In the genomic region with DNA sequence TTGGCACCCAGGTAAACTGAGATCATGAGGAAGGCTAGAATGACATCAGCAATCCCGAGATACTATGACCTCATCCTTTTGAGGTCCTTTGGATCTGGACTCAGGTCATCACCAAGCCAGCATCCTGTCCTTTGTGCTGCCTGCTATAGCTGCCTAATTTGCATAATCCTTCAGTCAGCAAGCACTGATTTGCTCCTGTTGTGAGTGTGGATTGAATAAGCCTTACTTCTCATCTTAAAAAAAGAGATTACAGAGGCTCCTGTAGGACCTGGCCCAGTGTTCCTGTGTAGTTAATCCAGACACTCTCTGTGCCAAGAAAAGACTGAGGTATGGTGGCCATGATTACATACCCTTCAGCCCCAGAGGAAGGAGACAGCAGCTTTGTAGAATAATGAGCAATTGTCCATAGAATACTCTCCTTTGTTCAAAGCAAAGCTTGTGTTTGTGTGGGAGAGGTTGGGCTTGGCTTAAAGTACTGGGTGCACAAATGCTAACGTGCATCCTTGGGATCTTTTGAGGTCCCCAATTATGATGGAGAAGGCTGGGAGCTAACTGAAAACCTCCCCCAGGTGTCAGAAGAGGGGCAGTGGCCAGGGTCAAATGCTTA, we compare ENCODE assay signal across 14 mouse cellular contexts. TPM values are rescaled to one million over a fixed set of nuclear protein-coding genes. Genes with fewer than 3 reads are reported as not detected.
A peak's percentile ranks its signal among the peaks of the same experiment; 100 is the strongest.
DNase-seq lines count a peak whose midpoint lies in the region; ATAC-seq and TF ChIP-seq lines count a peak whose summit lies in the region.
"Had no signal": no experiment of that assay in that cellular context is flagged by ENCODE, and none has a peak within 500 bp of the region (broad histone marks: within the 10 kb centered on the region; RNA-seq: fewer than 3 reads in every experiment).

No protein-coding gene starts in this region.

- TF ChIP-seq POLR2A in ES-Bruce4 (IDR thresholded peaks at IDR 0.05; ENCODE audit: insufficient read depth, low read length) = no peak

- no peak overlapping the region for H3K4me3 ChIP-seq in ES-Bruce4 (ENCODE audit: low read depth, low read length)
- H3K4me3 ChIP-seq in forebrain, embryonic 14.5 days (ENCODE audit: low read depth, low read length) = no peak overlapping the region
- no peak overlapping the region for H3K4me3 ChIP-seq in hindbrain, postnatal 0 days (ENCODE audit: low read length)
- H3K4me3 ChIP-seq in kidney, embryonic 16.5 days (ENCODE audit: low read length) = no peak overlapping the region
- H3K4me3 ChIP-seq: liver, embryonic 12.5 days; lung, embryonic 15.5 days had no signal

- ATAC-seq in forebrain, embryonic 14.5 days = peak; percentile 54; the same call in 1 of the 2 replicates
- no peak for ATAC-seq in hindbrain, postnatal 0 days
- no peak for ATAC-seq in kidney, embryonic 16.5 days (ENCODE audit: low FRiP score, low TSS enrichment)
- ATAC-seq in erythroblast, adult 5-6 weeks (replicated peaks; ENCODE audit: low FRiP score, poor library complexity, severe bottlenecking) = no peak
- ATAC-seq: activated CD4-positive, CD25-positive, alpha-beta regulatory T cell, adult 4 months; liver, embryonic 12.5 days had no signal

- TF ChIP-seq EP300 in ES-Bruce4 (IDR thresholded peaks at IDR 0.05; ENCODE audit: insufficient read depth, low read depth, low read length) = 0 out of 2 replicates have a peak, but pooled peaks have one; percentile 42

- H3K27ac ChIP-seq in ES-Bruce4 (ENCODE audit: insufficient read depth, low read length) = peak overlapping the region; percentile 54
- H3K27ac ChIP-seq in forebrain, embryonic 14.5 days (ENCODE audit: low read depth, low read length) = peak overlapping the region; percentile 74; the same call in 1 of the 2 replicates
- no peak overlapping the region for H3K27ac ChIP-seq in hindbrain, postnatal 0 days
- H3K27ac ChIP-seq in kidney, embryonic 16.5 days (ENCODE audit: low read length) = no peak overlapping the region
- H3K27ac ChIP-seq: liver, embryonic 12.5 days; lung, embryonic 15.5 days had no signal

- DNase-seq in R1 (ENCODE audit: low read depth, low spot score) = peak; percentile 55
- peak; percentile 75 for DNase-seq in forebrain, embryonic 14.5 days (ENCODE audit: low spot score)
- DNase-seq in hindbrain, postnatal 0 days (ENCODE audit: low spot score) = peak; percentile 19
- no peak for DNase-seq in cerebellum, adult 11-12 months
- DNase-seq: cerebellum, postnatal 36 days; kidney, adult 2 months; kidney, postnatal 4 days; layer of hippocampus, postnatal 36 days had no signal

- no peaks in the 10 kb centered on the region for H3K4me1 ChIP-seq in ES-Bruce4 (ENCODE audit: control insufficient read depth, insufficient read depth, low read length)
- H3K4me1 ChIP-seq in forebrain, embryonic 14.5 days (ENCODE audit: control insufficient read depth, insufficient read depth, low read length) = peaks cover 9% of the 10 kb centered on the region; the same call in 1 of the 2 replicates
- no peaks in the 10 kb centered on the region for H3K4me1 ChIP-seq in hindbrain, postnatal 0 days (ENCODE audit: insufficient read depth, low read length)
- H3K4me1 ChIP-seq in kidney, embryonic 16.5 days (ENCODE audit: insufficient read depth, low read length) = no peaks in the 10 kb centered on the region
- H3K4me1 ChIP-seq: liver, embryonic 12.5 days; lung, embryonic 15.5 days had no signal

- no peaks in the 10 kb centered on the region for H3K36me3 ChIP-seq in ES-Bruce4 (ENCODE audit: control insufficient read depth, insufficient read depth, low read length, poor library complexity, severe bottlenecking)
- no peaks in the 10 kb centered on the region for H3K36me3 ChIP-seq in forebrain, embryonic 14.5 days (ENCODE audit: control insufficient read depth, insufficient read depth, low read length)
- no peaks in the 10 kb centered on the region for H3K36me3 ChIP-seq in hindbrain, postnatal 0 days (ENCODE audit: insufficient read depth, low read length)
- H3K36me3 ChIP-seq in kidney, embryonic 16.5 days (ENCODE audit: insufficient read depth, low read length) = no peaks in the 10 kb centered on the region
- H3K36me3 ChIP-seq: liver, embryonic 12.5 days; lung, embryonic 15.5 days had no signal

- no peak overlapping the region for H3K4me2 ChIP-seq in forebrain, embryonic 14.5 days (ENCODE audit: low read length)
- no peak overlapping the region for H3K4me2 ChIP-seq in hindbrain, postnatal 0 days (ENCODE audit: low read depth, low read length)
- no peak overlapping the region for H3K4me2 ChIP-seq in kidney, embryonic 16.5 days (replicated peaks; ENCODE audit: low read depth, low read length)
- H3K4me2 ChIP-seq: liver, embryonic 12.5 days; lung, embryonic 15.5 days had no signal

- WGBS in forebrain, embryonic 14.5 days = 1% methylated on average over 2 of the region's 2 CpGs
- WGBS in hindbrain, postnatal 0 days = 22% methylated on average over 2 of the region's 2 CpGs
- 44% methylated on average over 2 of the region's 2 CpGs for WGBS in kidney, embryonic 16.5 days

- TF ChIP-seq CTCF in ES-Bruce4 (IDR thresholded peaks at IDR 0.05; ENCODE audit: low read depth, low read length) = no peak
- no peak for TF ChIP-seq CTCF in hindbrain, postnatal 0 days (IDR thresholded peaks at IDR 0.05; ENCODE audit: low read depth)

- H3K27me3 ChIP-seq in ES-Bruce4 (ENCODE audit: control insufficient read depth, insufficient read depth, low read length, poor library complexity, severe bottlenecking) = no peaks in the 10 kb centered on the region
- no peaks in the 10 kb centered on the region for H3K27me3 ChIP-seq in forebrain, embryonic 14.5 days (replicated peaks; ENCODE audit: control insufficient read depth, insufficient read depth, low read length)
- H3K27me3 ChIP-seq in hindbrain, postnatal 0 days (ENCODE audit: insufficient read depth, low read length) = no peaks in the 10 kb centered on the region
- no peaks in the 10 kb centered on the region for H3K27me3 ChIP-seq in kidney, embryonic 16.5 days (ENCODE audit: insufficient read depth, low read length)
- H3K27me3 ChIP-seq: liver, embryonic 12.5 days; lung, embryonic 15.5 days had no signal

- no peaks in the 10 kb centered on the region for H3K9me3 ChIP-seq in ES-Bruce4 (replicated peaks; ENCODE audit: control insufficient read depth, insufficient read depth, low read length, poor library complexity, severe bottlenecking)
- no peaks in the 10 kb centered on the region for H3K9me3 ChIP-seq in forebrain, embryonic 14.5 days (replicated peaks; ENCODE audit: control insufficient read depth, low read length)
- no peaks in the 10 kb centered on the region for H3K9me3 ChIP-seq in hindbrain, postnatal 0 days (ENCODE audit: low read length)
- no peaks in the 10 kb centered on the region for H3K9me3 ChIP-seq in kidney, embryonic 16.5 days (ENCODE audit: low read length)
- H3K9me3 ChIP-seq: liver, embryonic 12.5 days; lung, embryonic 15.5 days had no signal

- no peak overlapping the region for H3K9ac ChIP-seq in ES-Bruce4 (ENCODE audit: low read depth, poor library complexity, severe bottlenecking)
- H3K9ac ChIP-seq in forebrain, embryonic 14.5 days (ENCODE audit: low read length) = no peak overlapping the region
- H3K9ac ChIP-seq in hindbrain, postnatal 0 days (replicated peaks; ENCODE audit: low read length) = no peak overlapping the region
- no peak overlapping the region for H3K9ac ChIP-seq in kidney, embryonic 16.5 days (replicated peaks; ENCODE audit: low read length)
- H3K9ac ChIP-seq: liver, embryonic 12.5 days; lung, embryonic 15.5 days had no signal

RNA-seq across cellular contexts. Expression of gene Sorl1, which starts 50.4 kb away (rescaled TPM):
- 17.6 and 21.4 TPM in 2 replicates for polyA plus RNA-seq in ES-Bruce4 (2011; ENCODE audit: insufficient read depth, insufficient read length, low read depth, missing spikeins)
- polyA plus RNA-seq in forebrain, embryonic 14.5 days (2014; fragmentation: Nextera tagmentation; extraction: Ambion mirVana) = 10.8 and 15.5 TPM in 2 replicates
- 25.6 and 27.7 TPM in 2 replicates for total RNA-seq in hindbrain, postnatal 0 days (2014; rRNA removed)
- polyA plus RNA-seq in hindbrain, postnatal 0 days (2015; fragmentation: Nextera tagmentation; extraction: Ambion mirVana) = 8.2 and 9.1 TPM in 2 replicates
- 11.3 and 12.5 TPM in 2 replicates for polyA plus RNA-seq in kidney, embryonic 16.5 days (2015; fragmentation: Nextera tagmentation; extraction: Ambion mirVana)
- 20.2 and 21.5 TPM in 2 replicates for total RNA-seq in erythroblast, adult 5-6 weeks (2015; ENCODE audit: low replicate concordance)
- 17.6 and 22.2 TPM in 2 replicates for total RNA-seq in erythroblast, adult 5-6 weeks (2017; ENCODE audit: low replicate concordance)

Comparison
In these comparisons a context has a peak if more than half of its experiments do, and no peak if none do; other contexts are left out.
1. H3K27ac ChIP-seq: peak in ES-Bruce4 (single experiment) and forebrain, embryonic 14.5 days (single experiment); none in hindbrain, postnatal 0 days (single experiment) and kidney, embryonic 16.5 days (single experiment).